Mouse (Mus musculus) MEL-GATA-1-ER (cell line): ENCODE results near the gene Hectd1.

Experiments used
- DNase-seq: peaks from one replicate; pipeline ENCODE4 v3.0.0-alpha.2; 2012; ENCODE audit warnings: low read depth; ENCODE audit errors: extremely low read depth

Gene Hectd1

DNA sequence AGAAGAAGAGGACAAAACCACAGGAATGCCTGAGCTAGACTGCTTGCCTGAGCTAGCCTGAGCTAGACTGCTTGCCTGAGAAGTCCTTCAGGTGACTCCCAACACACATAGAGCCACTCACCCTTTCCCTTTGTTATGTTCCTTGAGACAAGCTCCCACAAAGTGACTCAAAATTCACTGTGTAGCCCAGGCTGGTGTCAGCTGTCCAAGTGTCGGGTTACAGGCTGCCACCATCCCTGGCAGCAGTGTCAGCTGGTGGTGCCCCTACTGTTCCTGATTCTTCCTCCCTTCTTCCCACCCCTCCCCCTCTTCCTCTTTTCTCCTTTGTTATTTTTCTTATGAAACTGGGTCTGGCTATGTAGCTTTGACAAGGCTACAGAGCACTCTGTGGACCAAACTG is 125.5 kb downstream of the Hectd1 start:
- no peak for DNase-seq

DNA sequence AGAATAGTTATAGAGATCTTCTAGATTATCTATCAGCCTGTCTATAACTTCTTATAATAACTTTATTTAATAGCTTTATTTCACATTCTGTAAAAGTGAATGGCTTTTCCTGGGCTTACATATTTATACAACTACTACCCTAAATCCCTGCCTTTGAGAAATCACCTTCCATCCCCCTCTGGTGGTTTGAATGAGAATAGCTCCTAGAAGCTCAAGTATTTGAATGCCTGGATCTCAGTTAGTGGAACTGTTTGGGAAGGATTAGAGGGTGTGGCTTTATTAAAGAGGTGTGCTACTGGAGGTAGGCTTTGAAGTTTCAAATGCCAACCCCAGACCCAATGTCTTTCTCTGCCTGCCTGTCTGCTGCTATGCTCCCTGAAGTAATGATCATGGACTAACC is 127.6 kb downstream of the Hectd1 start:
- no peak for DNase-seq

DNA sequence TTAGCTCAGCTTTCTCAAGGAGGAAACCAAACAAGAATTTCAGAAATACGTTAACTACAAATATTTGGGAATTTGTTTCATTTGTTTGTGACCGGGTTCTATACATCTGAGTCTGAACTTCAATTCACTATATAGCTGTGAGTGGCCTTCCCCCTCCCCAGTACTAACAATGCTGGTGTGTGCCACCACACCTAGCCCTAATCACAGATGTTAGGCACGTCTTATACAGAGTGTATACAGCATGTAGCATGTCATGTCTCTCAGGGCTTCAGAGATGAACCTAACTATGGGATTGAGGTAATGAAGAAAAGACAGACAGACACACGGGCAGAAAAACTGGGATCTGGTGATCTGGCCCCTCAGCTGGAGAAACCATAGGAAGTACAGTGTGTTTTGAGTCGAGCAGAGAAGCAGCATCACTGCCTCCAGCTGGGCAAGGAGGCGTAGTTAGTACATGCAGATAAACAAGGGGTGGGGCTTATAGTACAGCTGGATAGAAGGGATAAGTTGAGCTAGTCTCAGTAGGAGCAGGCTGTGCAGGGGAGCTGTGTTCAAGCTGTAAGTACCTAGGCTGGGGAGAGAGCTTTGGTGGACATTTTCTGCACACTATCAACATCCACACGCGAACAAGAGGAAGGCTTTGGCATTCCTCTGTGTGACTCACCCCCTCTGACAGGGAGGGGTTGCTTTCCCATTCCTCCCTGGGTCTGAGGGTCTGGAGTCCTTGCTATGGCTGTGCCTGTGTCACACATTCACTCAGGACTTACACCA is 129.5 kb downstream of the Hectd1 start:
- peak; percentile 65 for DNase-seq

DNA sequence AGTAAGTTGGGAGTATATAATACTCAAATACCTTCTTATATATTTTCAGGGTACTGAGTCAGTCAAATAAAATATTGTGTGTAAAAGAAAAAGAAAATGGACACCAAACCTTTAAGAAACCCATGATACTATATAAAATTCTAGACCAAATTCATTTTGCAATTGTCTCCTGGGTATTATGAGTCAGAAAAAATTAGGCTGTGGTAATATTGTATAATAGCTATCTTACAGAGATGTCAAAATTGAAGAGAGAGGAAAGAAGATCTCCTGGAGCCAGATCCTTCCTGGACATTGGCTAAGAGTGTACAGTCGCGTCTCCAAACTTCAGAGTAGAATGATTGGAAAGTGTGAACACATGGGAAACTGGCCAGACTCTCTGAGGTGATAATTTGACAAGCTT is 133.2 kb downstream of the Hectd1 start:
- no peak for DNase-seq

DNA sequence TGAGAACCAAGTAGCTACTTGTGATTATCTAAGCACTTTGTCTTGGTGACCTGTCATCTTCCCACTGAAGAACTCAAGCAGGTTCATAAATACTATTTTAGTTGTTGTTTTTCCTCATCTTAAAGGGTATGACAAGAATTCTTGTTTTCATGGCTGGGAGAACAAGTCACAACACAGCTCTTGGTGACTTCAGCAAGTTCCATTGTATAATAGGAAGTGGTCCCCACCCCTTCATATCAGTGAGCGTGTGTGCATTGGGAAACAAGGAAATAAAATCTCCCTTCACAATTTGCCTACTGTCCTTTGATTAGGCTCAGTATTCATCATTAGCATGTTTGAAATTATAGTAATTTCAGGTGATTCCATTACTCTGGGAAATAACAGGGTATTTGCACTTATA is 134.4 kb downstream of the Hectd1 start:
- DNase-seq: no peak

DNA sequence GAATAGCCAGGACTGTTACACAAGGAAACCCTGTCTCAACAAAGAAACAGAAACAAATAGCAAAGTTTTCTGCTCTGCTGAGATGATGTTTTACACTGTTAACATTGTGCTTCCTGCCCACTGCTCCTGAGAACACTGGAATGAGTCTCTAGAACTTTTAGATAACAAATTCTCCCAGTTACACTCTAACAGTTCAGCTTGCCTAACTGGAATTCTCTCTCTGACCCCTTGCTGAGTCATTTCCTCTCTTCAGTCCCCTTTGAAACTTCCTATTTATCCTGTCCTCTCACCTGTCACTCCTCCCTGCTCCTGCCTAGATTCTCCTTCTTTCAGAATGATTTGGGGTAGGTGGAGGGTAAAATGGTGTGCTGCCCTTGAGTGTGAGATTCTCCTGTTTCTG is 135.2 kb downstream of the Hectd1 start:
- no peak for DNase-seq
